Mouse (Mus musculus) MEL (cell line): ENCODE measurements around the gene Pml. TPM values are rescaled to one million over a fixed set of nuclear protein-coding genes. Genes with fewer than 3 reads are reported as not detected.

ENCODE experiments used
- DNase-seq: peaks from one replicate; pipeline ENCODE4 v3.0.0; 2011; ENCODE audit warnings: low read depth, low spot score
- H3K27ac ChIP-seq: 2 replicates; pipeline ENCODE4 v1.5.1; 2012; ENCODE audit warnings: low read depth, mild to moderate bottlenecking, control low read depth, low read length, moderate library complexity; ENCODE audit not compliant: control insufficient read depth
- H3K27me3 ChIP-seq, 2 experiments: fragments of 150-350 bp in 1 of 2; sonication (generic) in 1 of 2; 2 replicates each; pipeline ENCODE4 v1.6.1; 2012; ENCODE audit warnings: low read length in 2 of 2, mild to moderate bottlenecking in 2 of 2, improper control_type of control experiment in 1 of 2, moderate library complexity in 1 of 2; ENCODE audit not compliant: insufficient read depth in 2 of 2, control insufficient read depth in 1 of 2
- H3K36me3 ChIP-seq, 2 experiments: 2 replicates each; pipeline ENCODE4 v1.6.1; 2012 to 2014; ENCODE audit warnings: low read length in 2 of 2, improper control_type of control experiment in 1 of 2, inconsistent platforms in 1 of 2, mild to moderate bottlenecking in 1 of 2; ENCODE audit not compliant: insufficient read depth in 2 of 2, control insufficient read depth in 1 of 2
- H3K4me1 ChIP-seq, 2 experiments: fragments of 150-350 bp in 1 of 2; sonication (generic) in 1 of 2; 2 replicates each; pipeline ENCODE4 v1.6.1; 2012; ENCODE audit warnings: low read length in 2 of 2, improper control_type of control experiment in 1 of 2, mild to moderate bottlenecking in 1 of 2; ENCODE audit not compliant: insufficient read depth in 2 of 2, control insufficient read depth in 1 of 2
- H3K4me3 ChIP-seq, 2 experiments: fragments of 150-350 bp in 1 of 2; sonication (generic) in 1 of 2; 2 replicates each; pipeline ENCODE4 v1.5.1; 2012; ENCODE audit warnings: low read depth in 2 of 2, low read length in 2 of 2, mild to moderate bottlenecking in 2 of 2, moderate library complexity in 2 of 2, control low read depth in 1 of 2, improper control_type of control experiment in 1 of 2; ENCODE audit not compliant: control insufficient read depth in 1 of 2, insufficient read depth in 1 of 2
- H3K79me2 ChIP-seq: 2 replicates; pipeline ENCODE4 v1.6.1; 2012; ENCODE audit warnings: mild to moderate bottlenecking, low read length, moderate library complexity; ENCODE audit not compliant: control insufficient read depth, poor library complexity, insufficient read depth
- H3K9ac ChIP-seq: 2 replicates; pipeline ENCODE4 v1.6.1; 2012; ENCODE audit warnings: low read depth, mild to moderate bottlenecking, control low read depth, low read length, moderate library complexity; ENCODE audit not compliant: control insufficient read depth, poor library complexity, severe bottlenecking
- H3K9me3 ChIP-seq: fragments of 150-350 bp; sonication (generic); replicated peaks from 2 replicates; pipeline ENCODE4 v1.6.1; 2012; ENCODE audit warnings: mild to moderate bottlenecking, low read length, improper control_type of control experiment, moderate library complexity; ENCODE audit not compliant: insufficient read depth
- BHLHE40 ChIP-seq: IDR thresholded peaks from 2 replicates; pipeline ENCODE4 v1.6.1; 2012; ENCODE audit warnings: low read depth, mild to moderate bottlenecking, inconsistent platforms, low read length, improper control_type of control experiment, borderline replicate concordance
- CHD1 ChIP-seq: IDR thresholded peaks from 2 replicates; pipeline ENCODE4 v1.6.1; 2012; ENCODE audit warnings: low read depth, mild to moderate bottlenecking, inconsistent platforms, low read length, improper control_type of control experiment
- CHD2 ChIP-seq: IDR thresholded peaks from 2 replicates; pipeline ENCODE4 v1.6.1; 2011; ENCODE audit warnings: low read length, improper control_type of control experiment
- CTCF ChIP-seq, 3 experiments: IDR thresholded peaks in 2 of 3; conservative IDR thresholded peaks in 1 of 3; 2 replicates each; pipeline ENCODE4 v1.5.1; 2011 to 2012; ENCODE audit warnings: low read length in 3 of 3, low read depth in 2 of 3, mild to moderate bottlenecking in 2 of 3, improper control_type of control experiment in 1 of 3, inconsistent platforms in 1 of 3, mixed read lengths in 1 of 3, moderate library complexity in 1 of 3; ENCODE audit not compliant: control insufficient read depth in 1 of 3, insufficient read depth in 1 of 3, poor library complexity in 1 of 3, severe bottlenecking in 1 of 3
- E2F4 ChIP-seq: IDR thresholded peaks from 2 replicates; pipeline ENCODE4 v1.6.1; 2011; ENCODE audit warnings: low read depth, low read length, improper control_type of control experiment, borderline replicate concordance
- ELF1 ChIP-seq: IDR thresholded peaks from 2 replicates; pipeline ENCODE4 v1.6.1; 2014; ENCODE audit warnings: low read depth, mild to moderate bottlenecking, inconsistent platforms, low read length, improper control_type of control experiment, moderate library complexity
- EP300 ChIP-seq, 2 experiments: IDR thresholded peaks; 2 replicates each; pipeline ENCODE4 v1.6.1; 2011; ENCODE audit warnings: improper control_type of control experiment in 2 of 2, low read length in 2 of 2, low read depth in 1 of 2, mild to moderate bottlenecking in 1 of 2
- GABPA ChIP-seq: IDR thresholded peaks from 2 replicates; pipeline ENCODE4 v1.6.1; 2012; ENCODE audit warnings: low read depth, mild to moderate bottlenecking, inconsistent platforms, low read length, improper control_type of control experiment, moderate library complexity
- HCFC1 ChIP-seq: IDR thresholded peaks from 2 replicates; pipeline ENCODE4 v1.6.1; 2012; ENCODE audit warnings: low read depth, mild to moderate bottlenecking, inconsistent platforms, low read length, improper control_type of control experiment, moderate library complexity
- JUND ChIP-seq: IDR thresholded peaks from 2 replicates; pipeline ENCODE4 v1.6.1; 2011; ENCODE audit warnings: low read depth, mild to moderate bottlenecking, improper control_type of control experiment, low read length
- KAT2A ChIP-seq: conservative IDR thresholded peaks from 2 replicates; pipeline ENCODE4 v1.6.1; 2012; ENCODE audit warnings: low read depth, low read length, improper control_type of control experiment, inconsistent platforms
- MAFK ChIP-seq: IDR thresholded peaks from 2 replicates; pipeline ENCODE4 v1.6.1; 2011; ENCODE audit warnings: low read depth, mild to moderate bottlenecking, low read length, improper control_type of control experiment, borderline replicate concordance
- MAX ChIP-seq: IDR thresholded peaks from 2 replicates; pipeline ENCODE4 v1.6.1; 2011; ENCODE audit warnings: low read length, improper control_type of control experiment
- MAZ ChIP-seq: IDR thresholded peaks from 2 replicates; pipeline ENCODE4 v1.6.1; 2012; ENCODE audit warnings: low read depth, mild to moderate bottlenecking, inconsistent platforms, low read length, improper control_type of control experiment
- MEF2A ChIP-seq: IDR thresholded peaks from 2 replicates; pipeline ENCODE4 v1.6.1; 2014; ENCODE audit warnings: low read depth, mild to moderate bottlenecking, inconsistent platforms, low read length, improper control_type of control experiment; ENCODE audit not compliant: poor library complexity, insufficient replicate concordance, severe bottlenecking; ENCODE audit errors: extremely low read depth
- MXI1 ChIP-seq: IDR thresholded peaks from 2 replicates; pipeline ENCODE4 v1.6.1; 2011; ENCODE audit warnings: mild to moderate bottlenecking, low read depth, low read length, improper control_type of control experiment
- MYB ChIP-seq: IDR thresholded peaks from 2 replicates; pipeline ENCODE4 v1.6.1; 2011; ENCODE audit warnings: mild to moderate bottlenecking, low read depth, low read length, improper control_type of control experiment
- NRF1 ChIP-seq: IDR thresholded peaks from 2 replicates; pipeline ENCODE4 v1.6.1; 2014; ENCODE audit warnings: low read depth, mild to moderate bottlenecking, inconsistent platforms, low read length, improper control_type of control experiment, moderate library complexity; ENCODE audit not compliant: poor library complexity, insufficient read depth, severe bottlenecking
- POLR2A ChIP-seq, 2 experiments: IDR thresholded peaks; 2 replicates each; pipeline ENCODE4 v1.6.1; 2011 to 2012; ENCODE audit warnings: low read length in 2 of 2, mild to moderate bottlenecking in 2 of 2, control low read depth in 1 of 2, improper control_type of control experiment in 1 of 2, low read depth in 1 of 2, moderate library complexity in 1 of 2; ENCODE audit not compliant: control insufficient read depth in 1 of 2, insufficient read depth in 1 of 2, poor library complexity in 1 of 2
- POLR2AphosphoS2 ChIP-seq: IDR thresholded peaks from 2 replicates; pipeline ENCODE4 v1.6.1; 2011; ENCODE audit warnings: low read length, improper control_type of control experiment
- POLR2AphosphoS5 ChIP-seq: IDR thresholded peaks from 2 replicates; pipeline ENCODE4 v1.6.1; 2012; ENCODE audit warnings: low read depth, borderline replicate concordance, mild to moderate bottlenecking, inconsistent platforms, low read length, moderate library complexity, mixed read lengths
- SIN3A ChIP-seq: IDR thresholded peaks from 2 replicates; pipeline ENCODE4 v1.6.1; 2012; ENCODE audit warnings: low read length, improper control_type of control experiment, inconsistent platforms
- TAL1 ChIP-seq: IDR thresholded peaks from 2 replicates; pipeline ENCODE4 v1.6.1; 2012; ENCODE audit warnings: mild to moderate bottlenecking, inconsistent platforms, low read length, moderate library complexity, mixed read lengths
- TBP ChIP-seq: IDR thresholded peaks from 2 replicates; pipeline ENCODE4 v1.8.0; 2011; ENCODE audit warnings: low read depth, low read length, improper control_type of control experiment
- TCF12 ChIP-seq: IDR thresholded peaks from 2 replicates; pipeline ENCODE4 v1.6.1; 2014; ENCODE audit warnings: low read depth, mild to moderate bottlenecking, inconsistent platforms, low read length, improper control_type of control experiment, moderate library complexity
- ZKSCAN1 ChIP-seq: IDR thresholded peaks from 2 replicates; pipeline ENCODE4 v1.6.1; 2012; ENCODE audit warnings: low read depth, mild to moderate bottlenecking, inconsistent platforms, low read length, improper control_type of control experiment, moderate library complexity
- ZNF384 ChIP-seq: IDR thresholded peaks from 2 replicates; pipeline ENCODE4 v1.6.1; 2012; ENCODE audit warnings: low read depth, mild to moderate bottlenecking, inconsistent platforms, low read length, improper control_type of control experiment
- polyA plus RNA-seq, 2 experiments: library from polyadenylated mRNA; stranded (reverse) in 1 of 2; unstranded in 1 of 2; fragments of >175 nt in 1 of 2; fragments of >200 nt in 1 of 2; gene quantifications; 2 replicates each; pipeline versions ENCODE4 v1.2.1 to v1.2.4; 2012; ENCODE audit warnings: low replicate concordance in 2 of 2, low read depth in 1 of 2; ENCODE audit not compliant: insufficient read length in 2 of 2, insufficient read depth in 1 of 2, missing spikeins in 1 of 2
- total RNA-seq: library from RNA; depleted of rRNA; stranded (reverse); fragments of 300-350 nt; gene quantifications from 2 replicates; pipeline ENCODE4 v1.2.3, GENCODE M21; 2012

The Pml gene
- total and polyA plus RNA-seq, 3 experiments = 25.2 to 56.6 TPM; not detected in 1

DNA sequence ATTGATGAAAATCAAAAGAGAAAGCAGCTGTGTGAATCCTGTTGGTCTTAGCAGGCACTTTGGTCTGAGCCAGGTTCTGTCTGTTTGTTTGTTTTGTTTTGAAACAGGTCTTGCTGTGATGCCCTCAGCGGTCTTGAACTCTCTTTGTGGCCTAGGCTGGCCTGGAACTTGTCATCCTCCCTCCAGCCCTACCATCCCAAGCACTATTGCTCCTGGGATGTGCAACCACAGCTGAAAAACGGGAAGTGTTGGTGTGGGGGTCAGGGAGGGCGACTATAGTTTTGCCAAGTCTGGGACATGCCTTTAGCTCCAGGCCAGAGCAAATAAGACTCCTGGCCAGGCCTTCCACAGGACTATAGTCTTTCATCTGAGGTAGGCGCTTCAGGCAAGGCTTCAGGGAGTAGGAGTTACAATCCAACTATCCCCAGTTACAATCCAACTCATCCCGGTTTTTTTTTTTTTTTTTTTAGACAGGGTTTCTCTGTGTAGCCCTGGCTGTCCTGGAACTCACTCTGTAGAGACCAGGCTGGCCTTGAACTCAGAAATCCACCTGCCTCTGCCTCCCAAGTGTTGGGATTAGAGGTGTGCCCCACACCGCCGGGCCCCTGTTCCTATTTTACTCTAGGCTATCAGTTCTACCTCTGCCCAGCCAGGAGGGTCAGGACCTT is 706 bp downstream of the Pml start:
- H3K4me1 ChIP-seq = peaks cover 6 to 24% of the 10 kb centered on the region in 2 experiments
- peak overlapping the region; percentile 59 to 81 for H3K4me3 ChIP-seq
- no peaks in the 10 kb centered on the region for H3K9me3 ChIP-seq
- H3K27ac ChIP-seq = peak overlapping the region; percentile 82
- TF ChIP-seq EP300 (IDR thresholded peaks at IDR 0.05; ENCODE audit: low read depth in 1 of 2, low read length in 2 of 2) (0 out of 4 replicates have a peak, but pooled peaks of 1 of the 2 experiments have one; percentile 13), NRF1 (no peak), POLR2A (IDR thresholded peaks at IDR 0.05; ENCODE audit: control insufficient read depth in 1 of 2, insufficient read depth in 1 of 2, low read depth in 1 of 2, low read length in 2 of 2, poor library complexity in 1 of 2) (no peak), MAX (peak; percentile 7), ELF1 (no peak), KAT2A (no peak), MAZ (0 out of 2 replicates have a peak, but pooled peaks have one; percentile 29), ZNF384 (no peak), MYB (no peak), SIN3A (peak; percentile 42; the same call in 1 of the 2 replicates), POLR2AphosphoS2 (no peak), CHD1 (peak; percentile 93; the same call in 1 of the 2 replicates), TCF12 (no peak), TAL1 (no peak), TBP (no peak)
- no peaks in the 10 kb centered on the region for H3K27me3 ChIP-seq
- peak overlapping the region; percentile 73 for H3K9ac ChIP-seq
- H3K36me3 ChIP-seq = peaks cover 0 to 28% of the 10 kb centered on the region in 2 experiments; a peak in 2 of 4 replicates
- peaks cover 34% of the 10 kb centered on the region for H3K79me2 ChIP-seq
- DNase-seq = peak; percentile 63

- Histone ChIP-seq H3K9ac (peak overlapping the region; percentile 73), H3K4me1 (peaks cover 14 to 34% of the 10 kb centered on the region in 2 experiments), H3K27ac (peak overlapping the region; percentile 82), H3K27me3 (no peaks in the 10 kb centered on the region), H3K79me2 (peaks cover 44% of the 10 kb centered on the region), H3K9me3 (no peaks in the 10 kb centered on the region), H3K36me3 (peaks cover 0 to 40% of the 10 kb centered on the region in 2 experiments; a peak in 3 of 4 replicates), H3K4me3 (peak overlapping the region; percentile 72 to 81)
- DNase-seq = peak; percentile 90
- peak; percentile 16; the same call in 1 of the 2 replicates for TF ChIP-seq TBP
- no peak for TF ChIP-seq E2F4
- TF ChIP-seq ZKSCAN1 = no peak
- TF ChIP-seq TCF12 = peak; percentile 76
- no peak for TF ChIP-seq POLR2AphosphoS5
- TF ChIP-seq MEF2A = no peak
- TF ChIP-seq KAT2A = no peak
- no peak for TF ChIP-seq HCFC1
- peak; percentile 61; the same call in 1 of the 2 replicates for TF ChIP-seq MXI1
- no peak for TF ChIP-seq MAFK
- no peak for TF ChIP-seq MAZ
- no peak for TF ChIP-seq GABPA
- peak; percentile 10; the same call in 1 of the 2 replicates for TF ChIP-seq ZNF384
- peak; percentile 28 to 51; a peak in 3 of 4 replicates for TF ChIP-seq POLR2A (IDR thresholded peaks at IDR 0.05; ENCODE audit: control insufficient read depth in 1 of 2, insufficient read depth in 1 of 2, low read depth in 1 of 2, low read length in 2 of 2, poor library complexity in 1 of 2)
- TF ChIP-seq JUND = 0 out of 2 replicates have a peak, but pooled peaks have one; percentile 19
- TF ChIP-seq MYB = no peak
- peak; percentile 49 to 72 (median 67) for TF ChIP-seq CTCF (IDR thresholded peaks at IDR 0.05 in 2 of 3, conservative IDR thresholded peaks at IDR 0.05 in 1 of 3; ENCODE audit: control insufficient read depth in 1 of 3, insufficient read depth in 1 of 3, low read depth in 2 of 3, low read length in 3 of 3, poor library complexity in 1 of 3, severe bottlenecking in 1 of 3)
- TF ChIP-seq CHD2 = no peak
- TF ChIP-seq BHLHE40 = no peak
- TF ChIP-seq CHD1 = peak; percentile 68; the same call in 1 of the 2 replicates
Measured at GRCm38 (mm10) chr9:58247064-58247759, 2.4 kb downstream of the Pml start.
